Mouse (Mus musculus) kidney, adult 2 months (tissue): Measurements from ENCODE around the gene Ighmbp2.

ENCODE experiments used
- CTCF ChIP-seq: fragments of 200-500 bp; conservative IDR thresholded peaks from 2 replicates; pipeline ENCODE4 v1.5.1; 2011; ENCODE audit warnings: low read depth, mild to moderate bottlenecking, control low read depth, low read length, moderate library complexity, mixed read lengths; ENCODE audit not compliant: insufficient read depth, insufficient read length
- POLR2A ChIP-seq: fragments of 200-500 bp; IDR thresholded peaks from one replicate; pipeline ENCODE4 v1.6.1; 2011; ENCODE audit warnings: low read depth, low read length, control low read depth

DNA sequence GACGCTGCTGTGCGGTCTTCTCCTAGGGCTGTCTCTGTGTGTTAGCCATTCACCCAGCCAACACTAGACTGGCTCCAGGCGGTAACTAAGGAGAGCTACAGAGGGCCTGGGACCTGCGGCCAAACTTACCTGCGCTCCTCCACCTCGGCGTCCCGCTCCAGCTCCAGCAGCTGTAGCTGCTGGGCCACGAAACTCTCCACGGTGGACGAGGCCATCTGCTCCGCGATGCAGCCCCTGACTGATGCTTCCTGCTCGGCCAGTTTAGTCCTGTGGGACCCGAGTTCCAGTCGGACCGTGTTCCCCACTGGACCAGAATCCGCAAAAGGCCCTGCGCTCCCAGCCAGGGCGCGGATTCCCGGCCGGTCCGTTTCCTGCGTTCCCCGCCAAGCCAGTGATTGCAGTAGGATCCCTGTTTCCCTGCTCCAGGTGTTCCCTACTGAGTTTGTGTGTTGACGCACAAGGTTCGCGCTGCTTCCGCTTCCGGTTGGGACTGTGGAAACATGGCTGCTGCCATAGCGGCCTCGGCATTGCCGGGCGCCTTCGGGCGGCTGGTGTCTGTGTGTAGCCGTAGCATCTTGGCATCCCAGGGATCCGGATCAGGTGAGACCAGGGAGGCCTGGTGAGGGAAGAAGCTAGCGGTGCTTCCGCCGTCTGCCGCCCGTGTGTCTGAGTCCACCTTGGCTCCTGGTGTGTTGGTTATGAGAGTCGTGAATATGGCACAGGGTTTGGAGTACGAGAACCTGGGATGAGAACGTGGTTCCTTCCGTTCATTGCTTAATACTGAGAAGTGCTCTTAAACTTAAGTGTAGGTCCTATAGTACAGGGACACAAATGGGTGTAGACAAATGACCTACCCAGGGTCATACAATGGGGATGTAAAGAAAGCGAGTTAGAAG lies at the start of gene Ighmbp2, which contains the start of gene Mrpl21:
- TF ChIP-seq CTCF (no peak), POLR2A (peak; percentile 45)
